Mouse (Mus musculus) embryonic facial prominence, embryonic 15.5 days (tissue): ENCODE data around the gene AL607142.1. TPM values are rescaled to one million over a fixed set of nuclear protein-coding genes. Genes with fewer than 3 reads are reported as not detected.

Experiments
- ATAC-seq: fragments of 200-750 bp; cut with Nextera tagmentation; 2 replicates; pipeline ENCODE4 v1.8.0; 2017; ENCODE audit warnings: low read depth, moderate TSS enrichment; ENCODE audit not compliant: insufficient number of reproducible peaks, low FRiP score, low TSS enrichment
- H3K27ac ChIP-seq: fragments of 300-500 bp; sonication (generic); replicated peaks from 2 replicates; pipeline ENCODE4 v1.5.1; 2015; ENCODE audit warnings: mild to moderate bottlenecking, inconsistent platforms
- H3K27me3 ChIP-seq: fragments of 300-500 bp; sonication (generic); 2 replicates; pipeline ENCODE4 v1.6.1; 2015; ENCODE audit warnings: inconsistent platforms
- H3K36me3 ChIP-seq: fragments of 300-500 bp; sonication (generic); 2 replicates; pipeline ENCODE4 v1.6.1; 2015; ENCODE audit warnings: mild to moderate bottlenecking, inconsistent platforms
- H3K4me1 ChIP-seq: fragments of 300-500 bp; sonication (generic); 2 replicates; pipeline ENCODE4 v1.6.1; 2015; ENCODE audit warnings: inconsistent platforms
- H3K4me2 ChIP-seq: fragments of 300-500 bp; sonication (generic); replicated peaks from 2 replicates; pipeline ENCODE4 v1.6.1; 2015; ENCODE audit warnings: mild to moderate bottlenecking, inconsistent platforms
- H3K4me3 ChIP-seq: fragments of 300-500 bp; sonication (generic); replicated peaks from 2 replicates; pipeline ENCODE4 v1.5.1; 2015; ENCODE audit warnings: mild to moderate bottlenecking, inconsistent platforms
- H3K9ac ChIP-seq: fragments of 300-500 bp; sonication (generic); 2 replicates; pipeline ENCODE4 v1.6.1; 2015; ENCODE audit warnings: inconsistent platforms
- H3K9me3 ChIP-seq: fragments of 300-500 bp; sonication (generic); replicated peaks from 2 replicates; pipeline ENCODE4 v1.6.1; 2016; ENCODE audit warnings: inconsistent platforms
- WGBS: fragments of 180-500 bp; shearing (Covaris S2); methylation state at CpG from one replicate; pipeline ENCODE4 v1.1.7; 2015; 5-methylcytosine and 5-hydroxymethylcytosine counted together
- polyA plus RNA-seq: library from polyadenylated mRNA; unstranded; fragments of >200 nt; fragmentation: Nextera tagmentation; extraction: Ambion mirVana; gene quantifications from 2 replicates; pipeline ENCODE4 v1.2.1, GENCODE M21; 2015

AL607142.1 gene
- polyA plus RNA-seq, 1 experiment from 2014 or later, result not detected

DNA sequence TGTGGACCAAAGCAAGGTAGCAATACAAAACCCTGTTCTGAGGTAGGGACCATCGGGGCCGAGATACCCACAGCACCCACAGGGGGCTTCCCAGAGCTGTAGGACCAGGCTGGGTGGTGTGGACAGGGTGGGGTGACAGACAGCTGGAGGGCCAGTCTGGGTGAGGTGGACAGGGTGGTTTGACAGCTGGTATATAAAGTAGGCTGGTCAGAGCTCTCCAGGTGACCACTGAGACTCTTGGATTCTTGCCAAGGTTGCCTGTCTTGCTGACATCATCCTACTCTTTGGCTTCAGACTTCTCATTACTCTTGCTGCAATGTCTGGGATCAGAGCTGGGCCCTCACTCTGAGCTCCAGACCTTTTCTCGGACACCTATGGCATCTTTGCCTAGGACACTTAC, 41.6 kb downstream of the AL607142.1 start:
- 83% methylated on average over 3 of the region's 3 CpGs for WGBS
- Histone ChIP-seq H3K36me3 (no peaks in the 10 kb centered on the region), H3K4me3 (no peak overlapping the region), H3K4me1 (no peaks in the 10 kb centered on the region), H3K9ac (no peak overlapping the region), H3K4me2 (no peak overlapping the region), H3K27me3 (no peaks in the 10 kb centered on the region), H3K27ac (no peak overlapping the region), H3K9me3 (no peaks in the 10 kb centered on the region)
- ATAC-seq, result no peak

GRCm38 (mm10) chr4:120107787-120108186, 43.0 kb downstream of the AL607142.1 start:
- Histone ChIP-seq H3K36me3 (no peaks in the 10 kb centered on the region), H3K9me3 (no peaks in the 10 kb centered on the region), H3K4me2 (no peak overlapping the region), H3K4me1 (no peaks in the 10 kb centered on the region), H3K27me3 (no peaks in the 10 kb centered on the region), H3K9ac (no peak overlapping the region), H3K4me3 (no peak overlapping the region), H3K27ac (no peak overlapping the region)
- ATAC-seq, result no peak
- WGBS, result 71% methylated on average over 8 of the region's 8 CpGs

GRCm38 (mm10) chr4:120115516-120115915, 50.7 kb downstream of the AL607142.1 start:
- H3K9ac ChIP-seq, result no peak overlapping the region
- H3K36me3 ChIP-seq, result no peaks in the 10 kb centered on the region
- no peak for ATAC-seq
- no peak overlapping the region for H3K27ac ChIP-seq
- no peaks in the 10 kb centered on the region for H3K27me3 ChIP-seq
- 87% methylated on average over 3 of the region's 3 CpGs for WGBS
- H3K9me3 ChIP-seq, result no peaks in the 10 kb centered on the region
- H3K4me3 ChIP-seq, result no peak overlapping the region
- H3K4me2 ChIP-seq, result no peak overlapping the region
- no peaks in the 10 kb centered on the region for H3K4me1 ChIP-seq

DNA sequence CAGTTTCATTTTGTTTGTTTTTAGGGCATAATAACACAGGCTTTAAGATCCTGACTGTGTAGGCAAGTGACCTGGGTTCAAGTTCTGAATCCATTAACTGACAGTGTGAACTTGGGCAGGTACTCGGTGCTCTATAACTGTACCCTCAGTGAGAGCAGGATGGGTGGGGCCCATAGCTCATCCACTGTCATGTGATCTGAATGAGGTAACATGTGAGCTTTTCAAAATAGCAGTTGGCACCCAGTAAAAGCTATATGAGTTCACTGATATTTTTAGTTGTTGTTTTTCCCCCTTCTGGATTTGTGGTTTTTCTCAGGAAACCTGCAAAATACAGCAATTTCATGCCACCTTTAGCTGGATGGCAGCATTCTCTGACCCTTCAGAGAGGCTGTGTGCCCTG, 51.5 kb downstream of the AL607142.1 start:
- Histone ChIP-seq H3K27ac (no peak overlapping the region), H3K9ac (no peak overlapping the region), H3K4me3 (no peak overlapping the region), H3K27me3 (no peaks in the 10 kb centered on the region), H3K36me3 (no peaks in the 10 kb centered on the region), H3K9me3 (no peaks in the 10 kb centered on the region), H3K4me2 (no peak overlapping the region), H3K4me1 (no peaks in the 10 kb centered on the region)
- ATAC-seq, result no peak
- WGBS, result 77% methylated on average over 1 of the region's 1 CpGs

GRCm38 (mm10) chr4:120120276-120120675, 55.5 kb downstream of the AL607142.1 start:
- H3K9ac ChIP-seq, result no peak overlapping the region
- H3K27ac ChIP-seq, result no peak overlapping the region
- no peak for ATAC-seq

DNA sequence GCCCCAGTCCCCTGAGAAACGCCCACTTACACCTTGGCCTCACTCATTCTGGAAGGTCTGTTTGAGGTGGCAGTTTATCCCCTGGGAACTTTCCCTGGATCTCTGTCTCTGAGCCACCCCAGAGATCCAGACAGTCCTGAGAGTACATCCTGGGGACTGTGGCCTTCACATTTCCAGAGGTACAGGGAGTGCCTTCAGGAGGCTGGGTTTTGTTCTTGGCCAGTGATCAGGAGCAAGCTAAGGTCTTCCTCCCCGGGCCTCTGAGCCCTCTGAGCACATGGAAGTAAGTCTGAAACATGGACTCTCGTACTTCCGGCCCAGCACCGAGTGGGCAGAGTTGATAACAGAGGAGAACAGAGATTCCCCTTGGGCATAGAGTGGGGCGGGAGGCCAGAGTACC, 59.9 kb downstream of the AL607142.1 start:
- H3K27ac ChIP-seq, result no peak overlapping the region
- no peak overlapping the region for H3K4me3 ChIP-seq
- no peak for ATAC-seq
- 66% methylated on average over 6 of the region's 6 CpGs for WGBS
- no peak overlapping the region for H3K9ac ChIP-seq
- H3K9me3 ChIP-seq, result no peaks in the 10 kb centered on the region
- no peaks in the 10 kb centered on the region for H3K36me3 ChIP-seq
- H3K4me2 ChIP-seq, result no peak overlapping the region
- peaks cover 3% of the 10 kb centered on the region; the same call in 1 of the 2 replicates for H3K27me3 ChIP-seq
- H3K4me1 ChIP-seq, result peaks cover 15% of the 10 kb centered on the region; the same call in 1 of the 2 replicates

More at GRCm38 (mm10) chr4:120120276-120120675, 55.5 kb downstream of the AL607142.1 start:
- no peaks in the 10 kb centered on the region for H3K9me3 ChIP-seq
- H3K36me3 ChIP-seq, result no peaks in the 10 kb centered on the region
- WGBS, result 32% methylated on average over 8 of the region's 8 CpGs
- H3K4me3 ChIP-seq, result no peak overlapping the region
- H3K4me1 ChIP-seq, result no peaks in the 10 kb centered on the region
- peaks cover 3% of the 10 kb centered on the region; the same call in 1 of the 2 replicates for H3K27me3 ChIP-seq
- H3K4me2 ChIP-seq, result no peak overlapping the region

- ATAC-seq, result no peak
- WGBS, result 74% methylated on average over 6 of the region's 6 CpGs
- H3K27ac ChIP-seq, result no peak overlapping the region
Observed at GRCm38 (mm10) chr4:120126047-120126446, 61.3 kb downstream of the AL607142.1 start.

DNA sequence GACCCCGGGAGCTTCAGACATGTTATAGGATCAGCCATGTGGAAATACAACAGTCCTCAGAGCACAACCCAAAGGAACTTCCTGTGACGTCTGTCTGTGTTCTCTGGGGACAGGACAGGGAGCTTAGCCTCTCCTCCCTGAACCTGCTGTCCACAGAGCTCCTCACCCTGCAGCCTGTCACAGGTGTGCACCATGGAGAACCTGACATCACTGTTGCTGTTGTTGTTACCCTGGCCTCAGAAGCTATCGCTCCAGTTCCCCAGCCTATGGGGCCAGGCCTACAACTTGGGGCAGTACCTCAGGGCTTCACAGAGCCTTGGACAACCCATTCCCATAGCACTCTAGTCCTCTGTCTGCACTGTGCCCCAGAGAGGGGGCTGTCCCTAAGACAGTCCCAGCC, 62.5 kb downstream of the AL607142.1 start:
- Histone ChIP-seq H3K27me3 (peaks cover 3% of the 10 kb centered on the region; the same call in 1 of the 2 replicates), H3K9me3 (no peaks in the 10 kb centered on the region), H3K4me3 (no peak overlapping the region), H3K9ac (no peak overlapping the region), H3K36me3 (no peaks in the 10 kb centered on the region), H3K4me2 (no peak overlapping the region), H3K27ac (no peak overlapping the region), H3K4me1 (peaks cover 22% of the 10 kb centered on the region; the same call in 1 of the 2 replicates)
- ATAC-seq, result no peak
- WGBS, result 82% methylated on average over 3 of the region's 3 CpGs

More at GRCm38 (mm10) chr4:120126047-120126446, 61.3 kb downstream of the AL607142.1 start:
- H3K36me3 ChIP-seq, result no peaks in the 10 kb centered on the region
- no peaks in the 10 kb centered on the region for H3K9me3 ChIP-seq
- peaks cover 19% of the 10 kb centered on the region; the same call in 1 of the 2 replicates for H3K4me1 ChIP-seq
- peaks cover 3% of the 10 kb centered on the region; the same call in 1 of the 2 replicates for H3K27me3 ChIP-seq
- H3K4me3 ChIP-seq, result no peak overlapping the region
- H3K4me2 ChIP-seq, result no peak overlapping the region
- H3K9ac ChIP-seq, result no peak overlapping the region

GRCm38 (mm10) chr4:120128033-120128432, 63.2 kb downstream of the AL607142.1 start:
- ATAC-seq, result peak; percentile 30; the same call in 1 of the 2 replicates
- Histone ChIP-seq H3K4me2 (no peak overlapping the region), H3K4me3 (no peak overlapping the region), H3K4me1 (peaks cover 22% of the 10 kb centered on the region; the same call in 1 of the 2 replicates), H3K27ac (no peak overlapping the region), H3K36me3 (no peaks in the 10 kb centered on the region), H3K27me3 (no peaks in the 10 kb centered on the region; the same call in 1 of the 2 replicates), H3K9ac (no peak overlapping the region), H3K9me3 (no peaks in the 10 kb centered on the region)
- WGBS, result 67% methylated on average over 4 of the region's 4 CpGs

DNA sequence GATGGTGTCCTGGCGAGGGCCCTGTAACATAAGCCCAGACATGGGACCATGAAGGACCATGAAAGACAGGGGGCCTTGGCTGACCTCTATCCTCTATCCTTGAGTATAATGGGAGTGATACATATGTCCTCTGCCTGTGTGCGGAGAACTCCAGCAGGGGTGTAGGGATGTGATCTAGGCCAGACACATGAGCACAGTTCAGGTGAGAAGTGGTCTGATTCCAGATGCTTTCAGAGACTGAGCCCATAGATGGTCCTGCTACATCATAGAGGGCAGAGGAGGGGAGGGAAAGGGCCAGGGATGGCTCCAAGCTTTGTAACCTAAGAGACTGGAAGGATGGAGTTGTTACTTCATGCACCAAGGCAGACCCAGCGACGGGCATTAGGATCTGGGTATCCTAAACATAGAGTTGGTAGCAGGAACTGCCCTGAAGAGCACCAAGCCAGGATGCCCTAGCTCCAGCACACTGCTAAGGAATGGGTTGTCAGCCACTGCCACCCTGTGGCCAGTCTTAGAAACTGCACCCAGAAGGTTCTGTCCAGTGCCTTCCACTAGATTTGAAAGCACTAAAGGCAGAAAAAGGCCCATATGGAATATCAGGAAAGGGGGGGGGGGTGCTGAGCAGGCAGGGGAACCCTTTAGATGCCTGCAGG, 64.6 kb downstream of the AL607142.1 start:
- ATAC-seq, result no peak
- Histone ChIP-seq H3K4me3 (no peak overlapping the region), H3K36me3 (no peaks in the 10 kb centered on the region), H3K9me3 (no peaks in the 10 kb centered on the region), H3K9ac (no peak overlapping the region), H3K27me3 (no peaks in the 10 kb centered on the region), H3K4me1 (peaks cover 22% of the 10 kb centered on the region; the same call in 1 of the 2 replicates), H3K4me2 (no peak overlapping the region), H3K27ac (no peak overlapping the region)
- 43% methylated on average over 4 of the region's 4 CpGs for WGBS

GRCm38 (mm10) chr4:120130926-120131325, 66.1 kb downstream of the AL607142.1 start:
- H3K4me2 ChIP-seq, result no peak overlapping the region
- H3K27ac ChIP-seq, result no peak overlapping the region
- no peaks in the 10 kb centered on the region for H3K36me3 ChIP-seq
- no peak overlapping the region for H3K9ac ChIP-seq
- no peak overlapping the region for H3K4me3 ChIP-seq
- 50% methylated on average over 4 of the region's 4 CpGs for WGBS
- H3K9me3 ChIP-seq, result no peaks in the 10 kb centered on the region
- peaks cover 20% of the 10 kb centered on the region; the same call in 1 of the 2 replicates for H3K4me1 ChIP-seq
- no peaks in the 10 kb centered on the region for H3K27me3 ChIP-seq
- no peak for ATAC-seq
